26 mouse cellular contexts compared by ENCODE assay signal in genomic region chr3:30168396-30169186, GRCm38 (mm10).
DNase-seq lines count a peak whose midpoint lies in the region; ATAC-seq lines count a peak whose summit lies in the region.
"Had no signal": no experiment of that assay in that cellular context is flagged by ENCODE, and none has a peak within 500 bp of the region (broad histone marks: within the 10 kb centered on the region; RNA-seq: fewer than 3 reads in every experiment).

No protein-coding gene starts in this region.

- ATAC-seq in intestine, embryonic 15.5 days, result peak; percentile 91
- peak; percentile 87 for ATAC-seq in intestine, embryonic 16.5 days
- no peak for ATAC-seq in limb, embryonic 12.5 days (ENCODE audit: insufficient number of reproducible peaks, insufficient read depth, low FRiP score, low TSS enrichment, low read depth)
- ATAC-seq in stomach, embryonic 16.5 days (ENCODE audit: insufficient read depth, low FRiP score), result peak; percentile 72; the same call in 1 of the 2 replicates
- ATAC-seq: CD4-positive, CD25-positive, alpha-beta regulatory T cell, adult 4 months; forebrain, embryonic 14.5 days; forebrain, postnatal 0 days had no signal

- H3K27me3 ChIP-seq in intestine, embryonic 15.5 days (replicated peaks), result no peaks in the 10 kb centered on the region
- no peaks in the 10 kb centered on the region for H3K27me3 ChIP-seq in intestine, embryonic 16.5 days (replicated peaks; ENCODE audit: control insufficient read depth, insufficient read depth, low read length)
- no peaks in the 10 kb centered on the region for H3K27me3 ChIP-seq in limb, embryonic 12.5 days
- H3K27me3 ChIP-seq in stomach, embryonic 16.5 days (ENCODE audit: control insufficient read depth, insufficient read depth, low read length), result no peaks in the 10 kb centered on the region
- H3K27me3 ChIP-seq: heart, embryonic 13.5 days; hindbrain, embryonic 12.5 days; hindbrain, embryonic 15.5 days had no signal

- 72% methylated on average over 3 of the region's 3 CpGs for WGBS in intestine, embryonic 15.5 days
- WGBS in intestine, embryonic 16.5 days, result 83% methylated on average over 3 of the region's 3 CpGs
- 77% methylated on average over 3 of the region's 3 CpGs for WGBS in limb, embryonic 12.5 days
- 81% methylated on average over 3 of the region's 3 CpGs for WGBS in stomach, embryonic 16.5 days

- no peaks in the 10 kb centered on the region for H3K36me3 ChIP-seq in intestine, embryonic 15.5 days
- H3K36me3 ChIP-seq in intestine, embryonic 16.5 days (ENCODE audit: control insufficient read depth, insufficient read depth, low read length), result no peaks in the 10 kb centered on the region
- H3K36me3 ChIP-seq in limb, embryonic 12.5 days, result 0 out of 2 replicates have a peak, but pooled peaks cover 6% of the 10 kb centered on the region
- H3K36me3 ChIP-seq in stomach, embryonic 16.5 days (ENCODE audit: control insufficient read depth, insufficient read depth, low read length), result no peaks in the 10 kb centered on the region
- H3K36me3 ChIP-seq: forebrain, embryonic 10.5 days; heart, embryonic 10.5 days; heart, embryonic 13.5 days; hindbrain, embryonic 12.5 days; hindbrain, embryonic 15.5 days had no signal

- H3K4me2 ChIP-seq in intestine, embryonic 15.5 days (replicated peaks), result no peak overlapping the region
- no peak overlapping the region for H3K4me2 ChIP-seq in intestine, embryonic 16.5 days (ENCODE audit: low read depth, low read length)
- no peak overlapping the region for H3K4me2 ChIP-seq in limb, embryonic 12.5 days
- H3K4me2 ChIP-seq in stomach, embryonic 16.5 days (ENCODE audit: low read depth, low read length), result no peak overlapping the region
- H3K4me2 ChIP-seq: heart, embryonic 13.5 days; hindbrain, embryonic 12.5 days; hindbrain, embryonic 15.5 days had no signal

- no peak for DNase-seq in right cerebral cortex, adult 18-20 months
- no peak for DNase-seq in gastrocnemius, postnatal 10 days
- DNase-seq in lung, adult 18-20 months, result no peak
- DNase-seq in layer of hippocampus, postnatal 36 days, result no peak
- DNase-seq: adrenal gland, adult 2 months; adrenal gland, postnatal 14 days; cerebellum, adult 11-12 months; cerebellum, adult 8-10 months; cerebellum, postnatal 10 days; cerebellum, postnatal 36 days; forebrain, postnatal 0 days; gastrocnemius, adult 2 months; gastrocnemius, postnatal 25 days; heart, adult 2 months; heart, postnatal 14 days had no signal

- H3K27ac ChIP-seq in intestine, embryonic 15.5 days, result no peak overlapping the region
- H3K27ac ChIP-seq in intestine, embryonic 16.5 days (ENCODE audit: low read length), result peak overlapping the region; percentile 26; the same call in 1 of the 2 replicates
- 0 out of 2 replicates have a peak overlapping the region, but pooled peaks have one; percentile 60 for H3K27ac ChIP-seq in limb, embryonic 12.5 days
- no peak overlapping the region for H3K27ac ChIP-seq in stomach, embryonic 16.5 days (ENCODE audit: low read length)
- H3K27ac ChIP-seq: forebrain, embryonic 10.5 days; gastrocnemius, adult 2 months; heart, adult 2 months; heart, embryonic 10.5 days; heart, embryonic 13.5 days; hindbrain, embryonic 12.5 days; hindbrain, embryonic 15.5 days had no signal

- no peak overlapping the region for H3K9ac ChIP-seq in intestine, embryonic 15.5 days
- H3K9ac ChIP-seq in intestine, embryonic 16.5 days (ENCODE audit: low read depth, low read length), result no peak overlapping the region
- no peak overlapping the region for H3K9ac ChIP-seq in limb, embryonic 12.5 days (replicated peaks)
- no peak overlapping the region for H3K9ac ChIP-seq in stomach, embryonic 16.5 days (ENCODE audit: low read length)
- H3K9ac ChIP-seq: forebrain, postnatal 0 days; heart, embryonic 13.5 days; hindbrain, embryonic 12.5 days; hindbrain, embryonic 15.5 days had no signal

- H3K4me3 ChIP-seq in intestine, embryonic 15.5 days (replicated peaks), result no peak overlapping the region
- H3K4me3 ChIP-seq in intestine, embryonic 16.5 days (ENCODE audit: low read length), result no peak overlapping the region
- H3K4me3 ChIP-seq in limb, embryonic 12.5 days (replicated peaks), result no peak overlapping the region
- no peak overlapping the region for H3K4me3 ChIP-seq in stomach, embryonic 16.5 days (replicated peaks; ENCODE audit: low read length)
- H3K4me3 ChIP-seq: forebrain, embryonic 10.5 days; gastrocnemius, adult 2 months; heart, adult 2 months; heart, embryonic 10.5 days; heart, embryonic 13.5 days; hindbrain, embryonic 12.5 days; hindbrain, embryonic 15.5 days had no signal

- no peaks in the 10 kb centered on the region for H3K4me1 ChIP-seq in intestine, embryonic 15.5 days (replicated peaks)
- H3K4me1 ChIP-seq in intestine, embryonic 16.5 days (ENCODE audit: control insufficient read depth, insufficient read depth, low read length), result no peaks in the 10 kb centered on the region
- peaks cover 10% of the 10 kb centered on the region for H3K4me1 ChIP-seq in limb, embryonic 12.5 days (replicated peaks)
- H3K4me1 ChIP-seq in stomach, embryonic 16.5 days (ENCODE audit: control insufficient read depth, insufficient read depth, low read length), result no peaks in the 10 kb centered on the region; the same call in 1 of the 2 replicates
- H3K4me1 ChIP-seq: heart, embryonic 10.5 days; hindbrain, embryonic 12.5 days; hindbrain, embryonic 15.5 days had no signal

- H3K9me3 ChIP-seq in intestine, embryonic 15.5 days, result no peaks in the 10 kb centered on the region
- H3K9me3 ChIP-seq in intestine, embryonic 16.5 days (ENCODE audit: control insufficient read depth, low read length), result no peaks in the 10 kb centered on the region
- no peaks in the 10 kb centered on the region for H3K9me3 ChIP-seq in limb, embryonic 12.5 days
- H3K9me3 ChIP-seq in stomach, embryonic 16.5 days (replicated peaks; ENCODE audit: control insufficient read depth, low read length), result no peaks in the 10 kb centered on the region
- H3K9me3 ChIP-seq: forebrain, embryonic 10.5 days; heart, embryonic 10.5 days; heart, embryonic 13.5 days; hindbrain, embryonic 12.5 days; hindbrain, embryonic 15.5 days had no signal

Comparison
In these comparisons a context has a peak if more than half of its experiments do, and no peak if none do; other contexts are left out.
1. H3K27ac ChIP-seq: peak in intestine, embryonic 16.5 days (single experiment) and limb, embryonic 12.5 days (single experiment); none in intestine, embryonic 15.5 days (single experiment) and stomach, embryonic 16.5 days (single experiment).